Mouse (Mus musculus) leukemia stem cell, adult 10-12 weeks (primary cell): ENCODE data around the gene Pbdc1. TPM values are rescaled to one million over a fixed set of nuclear protein-coding genes. Genes with fewer than 3 reads are reported as not detected.

Experiments used
- polyA plus RNA-seq: library from polyadenylated mRNA; stranded (reverse); fragments of >175 nt; gene quantifications from 2 replicates; pipeline ENCODE4 v1.2.3, GENCODE M21; 2012; ENCODE audit warnings: low replicate concordance

Gene Pbdc1
- polyA plus RNA-seq = 2.7 and 75.8 TPM in 2 replicates

DNA sequence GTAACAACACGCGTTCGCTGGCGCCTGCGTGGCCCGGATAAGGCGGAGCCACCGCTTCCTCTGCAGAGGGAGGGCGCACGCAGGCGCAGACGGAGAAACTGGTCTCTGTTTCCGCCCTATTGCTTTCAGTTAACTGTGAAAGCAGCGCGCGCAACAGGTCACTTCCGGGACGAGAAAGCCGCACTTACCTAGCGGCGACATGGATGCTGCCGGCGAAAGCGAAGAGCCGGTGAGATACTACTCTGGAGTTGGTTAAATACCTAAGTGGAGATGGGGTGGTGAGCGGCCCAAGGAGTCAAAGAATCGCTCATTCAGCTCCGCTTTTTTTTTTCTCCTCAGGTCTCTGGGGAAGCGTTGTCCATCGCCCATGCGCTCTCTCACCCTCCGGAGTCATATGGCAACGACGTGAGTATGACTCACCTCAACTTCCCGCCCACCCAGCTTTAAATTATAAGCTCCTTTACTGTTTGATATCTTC is at the start of gene Pbdc1:
TSS of gene Pbdc1 (plus strand) at position 142 of the 478 bp plus-strand sequence.

DNA sequence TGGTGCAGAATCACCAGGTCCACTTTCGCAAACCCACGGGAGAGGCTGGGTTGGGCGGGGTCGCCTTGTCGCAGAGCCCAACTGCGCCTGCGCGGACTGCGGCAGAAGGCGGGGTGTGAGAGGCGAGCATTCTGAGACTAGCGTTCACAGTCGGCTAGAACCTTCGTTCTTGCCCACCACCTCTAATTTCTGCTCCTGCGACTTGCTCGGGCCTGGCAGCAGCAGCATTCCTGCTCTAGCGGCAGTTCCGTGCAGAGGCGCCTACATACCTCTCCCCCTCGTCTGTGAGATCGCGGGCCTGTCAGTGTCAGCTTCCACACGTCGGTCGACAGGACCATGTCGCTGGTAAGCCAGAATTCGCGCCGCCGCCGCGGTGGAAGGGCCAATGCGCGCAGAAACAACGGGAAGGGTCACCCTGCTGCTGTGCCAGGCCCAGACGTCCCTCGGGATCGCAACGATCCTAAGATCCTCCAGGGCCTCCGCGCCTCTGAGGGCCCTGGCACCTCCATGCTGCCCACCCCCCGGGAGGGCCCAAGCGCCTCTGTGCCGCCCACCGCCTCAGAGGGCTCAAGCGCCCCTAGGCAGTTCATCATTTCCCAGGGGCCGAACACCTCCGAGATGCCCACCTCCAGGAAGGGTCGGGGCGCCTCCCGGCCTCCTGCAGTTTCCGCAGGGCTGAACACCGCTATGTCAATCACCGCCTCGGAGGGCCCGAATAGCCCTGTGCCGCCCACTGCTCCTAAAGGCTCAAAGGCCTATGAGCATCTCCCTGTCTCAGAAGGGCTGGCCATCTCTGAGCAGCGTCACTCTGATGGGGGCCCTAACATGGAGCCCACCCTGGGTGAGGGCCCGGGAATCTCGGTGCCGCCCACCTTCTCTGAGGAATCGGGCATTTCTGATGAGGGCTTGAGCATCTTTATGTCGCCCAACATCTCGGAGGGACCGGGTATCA is 41.0 kb downstream of the Pbdc1 start, which contains the start of gene Magee1:
TSS of gene Magee1 (plus strand) at position 104 of the 952 bp plus-strand sequence.

Other genes with a start within 250 kb of the Pbdc1 start
- gene Magee2, start 222.5 kb upstream of the Pbdc1 start, polyA plus RNA-seq = 0.07 TPM in 1 of 2 replicates, not detected in the other
- 7.0 and 7.2 TPM in 2 replicates for gene Magee1, start 40.6 kb downstream of the Pbdc1 start, polyA plus RNA-seq